Mouse (Mus musculus): ENCODE results near the gene Rnf220.

The Rnf220 gene

DNA sequence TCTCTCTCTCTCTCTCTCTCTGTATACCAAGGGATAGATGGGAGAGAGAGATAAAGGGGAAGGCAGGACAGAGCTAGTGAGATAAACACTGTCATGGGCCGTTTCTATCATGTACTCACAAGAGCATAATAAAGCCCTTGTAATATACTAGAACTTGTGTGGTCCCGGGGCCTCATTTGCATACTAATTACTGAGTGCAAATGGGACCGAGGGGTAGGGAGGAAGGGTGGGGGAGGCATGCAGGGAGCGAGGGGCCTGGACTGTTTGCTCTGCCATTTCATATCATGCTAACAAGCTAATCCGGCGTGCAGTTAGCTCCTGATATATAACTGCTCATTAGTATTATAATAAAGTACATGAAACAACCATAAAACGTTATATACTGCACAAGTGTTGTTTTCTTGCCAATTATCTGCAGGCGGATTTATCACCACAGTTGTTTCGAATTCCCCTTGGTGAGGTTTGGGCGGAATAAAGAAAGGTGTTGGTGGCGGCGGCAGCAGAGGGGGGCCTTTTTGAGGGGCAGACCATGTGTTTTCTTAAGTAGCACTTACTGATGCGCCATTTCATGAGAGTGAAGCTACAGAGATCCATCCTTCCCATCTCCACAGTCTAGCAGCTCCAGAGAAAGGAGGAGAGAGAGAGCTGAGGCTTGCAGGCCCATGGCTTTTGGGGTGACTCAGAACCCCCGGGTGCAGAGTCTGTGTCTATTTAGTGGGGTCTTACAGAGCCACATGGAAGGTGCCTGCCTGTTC lies 116.9 kb downstream of the Rnf220 start:
- DNase-seq (ENCODE audit: low spot score), result no peak

GRCm38 (mm10) chr4:117374078-117374540 lies 122.7 kb downstream of the Rnf220 start:
- DNase-seq (ENCODE audit: low spot score), result no peak

DNA sequence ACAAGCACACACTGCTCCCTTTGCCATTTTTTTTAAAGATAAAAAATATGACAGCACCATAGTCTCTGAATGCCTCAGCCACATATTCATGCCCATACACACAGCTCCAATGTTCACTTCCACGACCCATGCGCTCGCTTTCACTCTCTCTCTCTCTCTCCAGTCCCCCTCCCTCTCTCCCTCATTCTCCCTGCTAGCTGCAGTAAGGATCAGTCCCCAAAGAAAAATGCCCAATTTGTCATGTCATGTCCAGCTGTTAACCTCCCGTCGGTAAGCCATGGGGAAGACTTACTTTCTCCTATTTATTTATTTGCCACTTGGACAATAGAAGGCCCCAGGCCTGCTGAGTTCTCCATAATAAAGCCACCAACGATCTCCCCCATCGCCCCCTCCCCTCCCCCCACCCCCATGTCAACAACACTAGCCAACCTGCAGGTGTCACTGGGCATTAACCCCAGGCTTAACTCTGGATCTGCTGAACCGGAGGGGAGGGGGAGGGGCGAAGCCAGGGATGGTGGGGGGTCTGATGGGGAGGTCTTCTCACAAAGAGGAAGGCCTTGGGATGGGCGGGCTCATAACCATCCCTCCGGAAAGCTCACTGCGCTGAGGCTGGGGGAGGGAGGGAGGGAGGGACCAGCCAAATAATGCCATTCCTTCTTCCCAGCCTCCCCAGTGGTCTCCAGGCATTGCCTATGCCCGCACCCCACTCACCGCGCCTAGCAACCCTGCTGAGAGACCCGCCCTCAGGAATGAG lies 123.4 kb downstream of the Rnf220 start:
- no peak for DNase-seq (ENCODE audit: low spot score)

DNA sequence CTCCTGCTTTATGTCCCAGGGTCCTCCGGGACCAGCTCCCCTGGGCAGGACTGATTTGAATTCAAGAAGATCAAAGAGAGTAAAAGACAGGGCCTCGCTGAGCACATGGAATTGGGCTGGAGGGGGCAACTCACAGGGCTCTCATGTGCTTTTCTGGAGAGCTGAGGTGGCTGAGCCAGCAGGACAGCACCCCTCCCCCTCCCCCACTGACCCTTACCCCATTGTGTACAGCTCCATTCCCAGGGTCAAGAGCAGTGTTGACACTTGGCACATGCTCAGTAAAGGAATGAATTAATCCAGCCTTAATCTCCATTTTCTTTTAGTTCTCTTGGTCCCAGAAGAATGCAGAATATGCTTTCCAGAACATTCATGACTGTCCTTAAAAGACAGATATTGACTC lies 125.0 kb downstream of the Rnf220 start:
- no peak for DNase-seq (ENCODE audit: low spot score)

- DNase-seq (ENCODE audit: low spot score), result no peak
These were observed 126.5 kb downstream of the Rnf220 start for GRCm38 (mm10) chr4:117370354-117370753.

DNA sequence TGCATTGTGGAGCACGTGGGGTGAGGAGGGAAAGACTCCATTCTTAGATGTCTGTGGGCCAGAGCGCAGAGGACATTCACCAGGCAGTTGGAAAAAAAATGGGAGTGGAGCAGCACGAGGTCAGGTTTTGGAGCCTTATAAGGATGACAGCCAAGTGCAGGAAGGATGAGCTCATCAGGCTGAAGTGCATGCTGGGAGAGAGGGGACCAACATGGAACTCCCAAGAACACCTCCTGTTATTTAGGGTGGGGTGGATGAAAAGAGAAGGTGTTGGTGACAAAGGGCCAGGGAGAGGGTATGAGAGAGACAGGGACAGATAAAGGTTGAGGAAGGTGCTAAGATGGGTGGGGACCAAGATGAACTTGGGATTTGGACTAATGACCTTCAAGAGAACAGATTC lies 127.3 kb downstream of the Rnf220 start:
- DNase-seq (ENCODE audit: low spot score), result no peak

DNA sequence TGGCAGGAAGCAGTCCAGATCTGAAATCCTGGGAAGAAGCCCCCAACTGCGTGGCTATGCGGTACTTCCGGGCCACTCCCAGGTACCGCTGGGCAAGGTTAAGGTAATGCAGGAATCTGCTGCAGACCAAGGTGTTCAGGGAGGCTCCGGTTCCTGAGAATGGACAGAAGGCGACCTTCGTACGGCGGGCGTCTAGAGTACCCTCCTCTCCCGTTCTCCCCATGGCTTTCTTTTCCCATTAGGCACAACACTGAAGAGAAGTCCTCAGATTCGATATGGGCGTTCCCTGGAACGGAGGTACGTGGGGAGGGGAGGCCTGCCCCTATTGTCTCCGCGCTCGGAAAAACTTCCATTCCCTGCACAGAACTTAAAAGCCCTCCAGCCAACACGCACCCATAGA lies 129.5 kb downstream of the Rnf220 start:
- no peak for DNase-seq (ENCODE audit: low spot score)

DNA sequence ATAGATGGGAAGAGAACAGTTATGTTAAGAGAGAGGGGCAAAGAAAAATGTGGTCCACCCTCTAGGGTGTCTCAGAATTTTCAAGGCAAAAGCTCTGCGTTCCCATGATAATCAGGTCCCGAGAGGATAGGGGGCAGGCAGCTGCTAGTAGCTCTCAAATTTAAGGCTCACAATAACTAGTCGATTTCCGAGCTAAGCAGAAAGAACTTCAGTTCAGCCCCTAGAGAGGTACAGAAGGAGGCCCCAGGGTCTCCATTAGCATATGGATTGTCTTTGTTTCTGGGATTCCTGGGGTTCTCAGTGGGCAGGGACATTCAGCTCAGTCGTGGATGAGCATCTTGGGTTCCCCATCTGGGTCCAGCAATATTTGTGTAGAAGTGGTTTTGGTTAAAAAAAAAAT lies 134.8 kb downstream of the Rnf220 start:
- DNase-seq (ENCODE audit: low spot score), result no peak

DNA sequence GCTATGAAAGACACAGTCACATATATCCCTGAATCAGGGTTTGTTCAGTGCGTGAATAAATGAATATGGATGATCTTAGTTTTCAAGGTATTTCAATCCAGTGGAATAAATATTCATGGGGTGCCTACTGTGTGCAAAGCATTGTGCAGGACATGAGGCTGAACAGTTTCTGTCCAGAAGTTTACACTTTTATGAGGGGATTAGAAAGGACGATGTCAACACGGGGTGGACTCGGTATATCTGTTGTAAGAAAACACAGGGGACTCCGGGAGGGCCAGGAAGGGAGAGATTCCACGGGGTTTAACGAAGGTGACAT lies 135.3 kb downstream of the Rnf220 start:
- no peak for DNase-seq (ENCODE audit: low spot score)

DNA sequence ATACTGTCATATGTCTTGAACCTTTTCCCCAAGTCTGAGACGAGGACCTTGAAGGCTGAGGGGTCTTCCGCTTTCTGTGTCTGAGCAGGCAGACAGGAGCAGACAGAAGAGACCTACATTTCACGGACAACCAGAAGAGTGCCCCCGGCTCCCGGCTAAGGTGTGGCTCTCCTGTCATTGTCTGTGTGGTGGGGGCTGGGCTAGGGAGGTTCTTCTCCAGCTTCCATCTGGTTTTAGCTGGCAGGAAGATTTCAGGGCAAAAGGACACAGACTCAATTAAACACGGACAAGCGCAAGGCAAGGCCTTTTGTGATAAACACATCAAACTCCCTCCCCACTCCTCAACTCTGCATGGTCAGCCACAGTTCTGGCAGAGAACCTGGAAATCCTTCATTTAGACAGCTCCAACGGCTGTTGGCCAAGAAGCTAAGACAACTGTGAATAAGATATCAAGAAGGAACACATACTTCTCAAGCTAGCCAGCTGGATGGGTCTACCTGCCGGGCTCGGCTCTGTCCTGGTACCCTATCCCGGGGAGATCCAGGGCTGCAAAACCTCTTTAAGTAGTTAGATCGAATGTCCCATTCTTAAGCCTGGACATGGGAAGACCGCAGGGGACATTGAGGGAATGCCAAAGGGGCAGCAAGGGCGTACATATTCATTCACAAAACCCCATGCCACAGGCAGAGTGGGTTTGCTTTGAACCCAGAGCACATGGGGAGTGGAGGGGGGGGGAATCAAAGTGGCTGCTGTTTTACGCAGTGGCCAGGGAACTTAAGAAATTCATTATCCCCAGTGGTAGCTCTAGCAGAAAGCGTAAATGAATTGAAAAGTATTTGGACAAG lies 135.9 kb downstream of the Rnf220 start:
- DNase-seq (ENCODE audit: low spot score), result no peak

- DNase-seq (ENCODE audit: low spot score), result no peak
These were observed 137.0 kb downstream of the Rnf220 start for GRCm38 (mm10) chr4:117359803-117360382.

GRCm38 (mm10) chr4:117357917-117358316 lies 138.9 kb downstream of the Rnf220 start:
- no peak for DNase-seq (ENCODE audit: low spot score)

- DNase-seq (ENCODE audit: low spot score), result no peak
These were observed 139.7 kb downstream of the Rnf220 start for GRCm38 (mm10) chr4:117357104-117357503.

GRCm38 (mm10) chr4:117356223-117356622 lies 140.6 kb downstream of the Rnf220 start:
- no peak for DNase-seq (ENCODE audit: low spot score)

- DNase-seq (ENCODE audit: low spot score), result no peak
These were observed 142.2 kb downstream of the Rnf220 start for GRCm38 (mm10) chr4:117354651-117355050.

DNA sequence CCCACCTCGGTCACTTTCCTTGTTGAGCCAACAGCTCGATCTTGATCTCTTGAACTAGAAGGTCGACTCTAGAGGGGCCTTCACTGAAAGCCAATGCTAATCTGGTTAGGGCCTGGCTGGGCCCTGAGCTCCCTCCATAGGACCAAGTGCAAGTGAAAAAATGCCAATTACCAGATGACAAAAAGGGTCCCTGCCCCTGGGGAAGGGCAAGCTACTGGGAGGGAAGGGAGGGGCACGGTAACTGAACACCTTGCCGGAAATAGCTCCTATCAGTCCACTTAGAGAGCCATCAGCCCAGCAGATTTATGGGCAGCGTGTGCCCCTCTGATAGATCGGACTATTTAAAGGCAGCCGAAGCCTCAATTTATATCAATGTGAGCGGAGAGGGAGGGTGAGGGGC lies 143.9 kb downstream of the Rnf220 start:
- DNase-seq (ENCODE audit: low spot score), result no peak

DNA sequence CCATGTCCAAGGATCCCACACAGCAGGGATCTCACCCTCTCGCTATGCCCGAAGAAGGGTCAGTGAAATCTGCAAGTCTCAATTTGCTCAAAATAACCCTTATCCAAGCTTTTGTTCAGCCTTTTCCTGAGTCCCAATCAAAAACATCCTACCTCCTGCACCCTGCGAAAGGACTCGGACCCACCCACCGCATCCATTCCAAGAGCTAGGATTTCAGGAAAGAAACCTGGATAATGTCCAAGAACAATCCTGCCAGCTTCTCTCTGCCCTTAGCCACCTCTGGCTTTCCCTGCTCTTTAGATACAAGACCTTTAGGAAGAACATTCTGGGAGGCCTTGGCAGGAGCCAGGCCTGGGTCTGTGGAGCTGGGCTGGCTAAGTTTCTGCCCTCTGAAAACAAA lies 144.8 kb downstream of the Rnf220 start:
- DNase-seq (ENCODE audit: low spot score), result no peak

DNA sequence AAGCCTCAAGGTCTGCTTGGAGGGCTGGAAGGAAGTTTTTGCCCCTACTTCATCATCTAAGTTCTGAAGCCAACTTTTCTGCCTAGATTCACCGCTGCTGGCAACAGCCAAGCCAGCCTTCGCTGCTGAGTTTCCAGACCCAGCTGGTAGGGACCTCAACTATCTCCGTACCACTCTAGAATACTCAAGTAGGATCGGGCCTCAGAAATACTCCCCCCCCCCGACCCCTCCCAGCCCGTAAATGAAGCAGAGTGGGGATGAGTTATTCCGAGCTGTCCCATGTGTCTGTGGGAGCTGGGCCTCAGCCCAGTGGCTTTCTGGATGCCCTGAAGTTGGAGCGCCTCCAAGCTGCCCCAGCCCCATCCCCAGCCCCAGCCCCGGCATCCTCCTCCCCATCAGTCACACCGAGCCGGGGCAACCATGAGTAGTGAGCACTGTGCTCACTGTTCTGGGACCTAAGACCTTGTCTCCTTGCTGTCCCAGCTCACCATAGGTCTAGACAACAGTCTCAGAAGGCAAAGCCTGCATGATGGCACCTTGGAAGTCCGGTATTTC lies 146.6 kb downstream of the Rnf220 start:
- DNase-seq (ENCODE audit: low spot score), result no peak

DNA sequence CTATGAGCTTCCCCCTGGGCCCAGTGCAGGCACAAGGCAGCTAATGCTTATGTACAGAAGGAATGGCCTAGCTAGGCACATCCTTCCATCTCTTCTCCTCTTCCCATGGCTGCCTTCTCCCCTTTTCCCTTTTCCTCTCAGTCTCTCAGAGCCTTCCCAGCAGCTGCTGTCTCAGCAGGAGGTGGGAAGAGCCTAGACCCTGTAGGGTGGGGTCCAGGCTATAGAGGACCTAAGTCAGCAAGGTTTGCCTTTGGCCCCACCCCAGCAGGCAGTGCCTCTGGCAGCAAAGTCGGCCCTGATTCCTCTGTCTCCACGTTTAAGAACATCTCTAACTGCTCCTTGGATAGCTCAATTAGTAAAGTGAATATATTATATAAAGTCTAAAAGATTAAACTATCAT lies 147.5 kb downstream of the Rnf220 start:
- DNase-seq (ENCODE audit: low spot score), result no peak

DNA sequence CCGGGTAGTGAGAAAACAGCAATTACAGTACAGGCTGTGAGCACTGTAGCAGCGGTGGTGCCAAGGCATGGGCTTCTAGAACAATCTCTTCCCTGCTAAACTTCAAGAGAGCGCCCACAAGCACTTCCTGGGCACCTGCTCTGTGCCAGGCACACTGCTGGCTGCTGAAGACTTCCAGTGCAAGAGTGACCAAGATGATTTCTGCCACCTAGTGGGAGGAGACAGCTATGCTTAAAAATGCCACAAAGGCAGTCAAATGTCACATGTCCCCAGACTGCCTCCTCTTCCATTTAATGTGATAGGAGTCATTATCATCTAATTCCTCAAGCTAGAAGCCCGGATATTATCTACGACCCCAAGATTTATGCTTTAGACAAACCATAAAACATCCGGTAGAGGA lies 150.8 kb downstream of the Rnf220 start:
- DNase-seq (ENCODE audit: low spot score), result no peak

DNA sequence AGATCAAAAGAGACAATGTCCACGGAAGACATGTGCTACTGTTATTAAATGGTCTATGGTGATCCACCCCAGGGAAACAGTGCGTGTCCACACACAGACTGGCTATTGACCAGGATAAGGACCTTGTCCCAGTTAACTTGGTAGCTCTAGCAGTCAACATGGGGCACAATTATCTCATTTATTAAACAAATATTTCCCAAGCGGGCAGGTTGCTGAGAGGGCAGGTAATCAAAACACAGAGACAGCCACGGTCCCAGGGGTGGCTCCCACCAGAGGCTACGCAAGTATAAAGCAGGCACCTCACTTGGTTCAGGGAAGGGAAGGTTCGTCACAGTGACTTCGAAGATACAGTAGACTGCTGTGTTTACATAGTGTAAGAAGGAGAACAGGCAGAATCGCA lies 153.5 kb downstream of the Rnf220 start:
- no peak for DNase-seq (ENCODE audit: low spot score)

GRCm38 (mm10) chr4:117342751-117343150 lies 154.1 kb downstream of the Rnf220 start:
- DNase-seq (ENCODE audit: low spot score), result no peak
